15 mouse cellular contexts compared by ENCODE assay signal in the genomic region with DNA sequence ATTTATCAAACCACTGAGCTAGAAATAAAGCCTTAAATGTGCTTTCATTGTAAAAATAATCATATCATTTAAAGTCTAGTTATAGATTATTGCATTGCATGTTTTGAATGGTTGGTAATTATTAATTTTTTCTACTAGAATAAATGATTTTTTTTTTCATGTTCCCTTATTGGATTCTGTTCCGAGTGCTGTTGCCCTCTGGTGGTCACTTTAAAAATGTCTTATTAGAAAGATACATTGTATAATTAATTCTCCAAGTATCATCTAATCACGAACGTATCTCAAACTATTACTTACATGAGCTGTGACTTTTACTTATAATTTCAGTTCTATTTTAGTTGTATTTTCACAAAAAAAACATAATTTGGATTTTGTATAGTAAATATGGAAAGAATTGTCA. TPM values are rescaled to one million over a fixed set of nuclear protein-coding genes. Genes with fewer than 3 reads are reported as not detected.
DNase-seq lines count a peak whose midpoint lies in the region; ATAC-seq and TF ChIP-seq lines count a peak whose summit lies in the region.
"Had no signal": no experiment of that assay in that cellular context is flagged by ENCODE, and none has a peak within 500 bp of the region (broad histone marks: within the 10 kb centered on the region; RNA-seq: fewer than 3 reads in every experiment).

No protein-coding gene starts in this region.

- no peak overlapping the region for H3K9ac ChIP-seq in hindbrain, postnatal 0 days (replicated peaks; ENCODE audit: low read length)
- no peak overlapping the region for H3K9ac ChIP-seq in hindbrain, embryonic 12.5 days
- no peak overlapping the region for H3K9ac ChIP-seq in midbrain, embryonic 14.5 days (replicated peaks; ENCODE audit: low read length)
- H3K9ac ChIP-seq in midbrain, embryonic 15.5 days: no peak overlapping the region
- H3K9ac ChIP-seq: heart, embryonic 15.5 days; liver, embryonic 15.5 days had no signal

- H3K4me2 ChIP-seq in hindbrain, postnatal 0 days (ENCODE audit: low read depth, low read length): no peak overlapping the region
- H3K4me2 ChIP-seq in hindbrain, embryonic 12.5 days (replicated peaks): no peak overlapping the region
- H3K4me2 ChIP-seq in midbrain, embryonic 14.5 days (ENCODE audit: low read length): no peak overlapping the region
- no peak overlapping the region for H3K4me2 ChIP-seq in midbrain, embryonic 15.5 days
- H3K4me2 ChIP-seq: heart, embryonic 15.5 days; liver, embryonic 15.5 days had no signal

- DNase-seq in hindbrain, postnatal 0 days (ENCODE audit: low spot score): peak; percentile 57
- DNase-seq in midbrain, embryonic 14.5 days: peak; percentile 66
- peak; percentile 21 for DNase-seq in adipocyte (ENCODE audit: low spot score)
- peak; percentile 5 for DNase-seq in telencephalon, adult 2 months (ENCODE audit: low read depth, low spot score)
- DNase-seq in left cerebral cortex, adult 18-20 months (ENCODE audit: low spot score in 2 of 2): no peak
- DNase-seq: gastrocnemius, postnatal 10 days; kidney, adult 2 months; layer of hippocampus, postnatal 36 days; right cerebral cortex, postnatal 14 days had no signal

- no peaks in the 10 kb centered on the region for H3K4me1 ChIP-seq in hindbrain, postnatal 0 days (ENCODE audit: insufficient read depth, low read length)
- H3K4me1 ChIP-seq in hindbrain, embryonic 12.5 days: no peaks in the 10 kb centered on the region
- no peaks in the 10 kb centered on the region for H3K4me1 ChIP-seq in midbrain, embryonic 14.5 days (ENCODE audit: control insufficient read depth, insufficient read depth, low read length)
- no peaks in the 10 kb centered on the region for H3K4me1 ChIP-seq in midbrain, embryonic 15.5 days
- H3K4me1 ChIP-seq: forebrain, embryonic 10.5 days; heart, embryonic 15.5 days; liver, embryonic 15.5 days had no signal

- H3K36me3 ChIP-seq in hindbrain, postnatal 0 days (ENCODE audit: insufficient read depth, low read length): no peaks in the 10 kb centered on the region
- H3K36me3 ChIP-seq in hindbrain, embryonic 12.5 days: no peaks in the 10 kb centered on the region
- no peaks in the 10 kb centered on the region for H3K36me3 ChIP-seq in midbrain, embryonic 14.5 days (ENCODE audit: control insufficient read depth, insufficient read depth, low read length)
- H3K36me3 ChIP-seq in midbrain, embryonic 15.5 days (replicated peaks): no peaks in the 10 kb centered on the region
- H3K36me3 ChIP-seq: forebrain, embryonic 10.5 days; heart, embryonic 15.5 days; liver, embryonic 15.5 days had no signal

- H3K27ac ChIP-seq in hindbrain, postnatal 0 days: no peak overlapping the region
- H3K27ac ChIP-seq in hindbrain, embryonic 12.5 days: no peak overlapping the region
- no peak overlapping the region for H3K27ac ChIP-seq in midbrain, embryonic 14.5 days (replicated peaks; ENCODE audit: low read depth, low read length)
- no peak overlapping the region for H3K27ac ChIP-seq in midbrain, embryonic 15.5 days
- H3K27ac ChIP-seq: forebrain, embryonic 10.5 days; heart, embryonic 15.5 days; liver, embryonic 15.5 days had no signal

- 46% methylated on average over 3 of the region's 3 CpGs for WGBS in hindbrain, postnatal 0 days
- 55% methylated on average over 3 of the region's 3 CpGs for WGBS in hindbrain, embryonic 12.5 days
- WGBS in midbrain, embryonic 14.5 days: 61% methylated on average over 3 of the region's 3 CpGs
- 54% methylated on average over 3 of the region's 3 CpGs for WGBS in midbrain, embryonic 15.5 days

- ATAC-seq in hindbrain, postnatal 0 days: no peak
- ATAC-seq in hindbrain, embryonic 12.5 days (ENCODE audit: low FRiP score): no peak
- no peak for ATAC-seq in midbrain, embryonic 14.5 days (ENCODE audit: low FRiP score, low TSS enrichment)
- ATAC-seq in midbrain, embryonic 15.5 days (replicated peaks): no peak

- H3K27me3 ChIP-seq in hindbrain, postnatal 0 days (ENCODE audit: insufficient read depth, low read length): no peaks in the 10 kb centered on the region
- no peaks in the 10 kb centered on the region for H3K27me3 ChIP-seq in hindbrain, embryonic 12.5 days
- no peaks in the 10 kb centered on the region for H3K27me3 ChIP-seq in midbrain, embryonic 14.5 days (ENCODE audit: control insufficient read depth, insufficient read depth, low read length)
- H3K27me3 ChIP-seq in midbrain, embryonic 15.5 days (replicated peaks): no peaks in the 10 kb centered on the region
- H3K27me3 ChIP-seq: heart, embryonic 15.5 days; liver, embryonic 15.5 days had no signal

- no peaks in the 10 kb centered on the region for H3K9me3 ChIP-seq in hindbrain, postnatal 0 days (ENCODE audit: low read length)
- H3K9me3 ChIP-seq in hindbrain, embryonic 12.5 days (replicated peaks): no peaks in the 10 kb centered on the region
- no peaks in the 10 kb centered on the region for H3K9me3 ChIP-seq in midbrain, embryonic 14.5 days (ENCODE audit: control insufficient read depth, low read length)
- no peaks in the 10 kb centered on the region for H3K9me3 ChIP-seq in midbrain, embryonic 15.5 days
- H3K9me3 ChIP-seq: forebrain, embryonic 10.5 days; heart, embryonic 15.5 days; liver, embryonic 15.5 days had no signal

- peak; percentile 54 for TF ChIP-seq CTCF in hindbrain, postnatal 0 days (IDR thresholded peaks at IDR 0.05; ENCODE audit: low read depth)

- no peak overlapping the region for H3K4me3 ChIP-seq in hindbrain, postnatal 0 days (ENCODE audit: low read length)
- H3K4me3 ChIP-seq in hindbrain, embryonic 12.5 days: no peak overlapping the region
- H3K4me3 ChIP-seq in midbrain, embryonic 14.5 days (replicated peaks; ENCODE audit: low read depth, low read length): no peak overlapping the region
- no peak overlapping the region for H3K4me3 ChIP-seq in midbrain, embryonic 15.5 days
- H3K4me3 ChIP-seq: forebrain, embryonic 10.5 days; heart, embryonic 15.5 days; liver, embryonic 15.5 days had no signal

RNA-seq across cellular contexts. Expression of a gene that starts 45.5 kb away (rescaled TPM):
- total RNA-seq in hindbrain, postnatal 0 days (2014; rRNA removed): 10.6 and 10.9 TPM in 2 replicates
- 8.2 and 10.4 TPM in 2 replicates for polyA plus RNA-seq in hindbrain, postnatal 0 days (2015; fragmentation: Nextera tagmentation; extraction: Ambion mirVana)
- polyA plus RNA-seq in hindbrain, embryonic 12.5 days (2016; fragmentation: Nextera tagmentation; extraction: Ambion mirVana): 1.5 and 1.7 TPM in 2 replicates
- 6.8 and 9.5 TPM in 2 replicates for polyA plus RNA-seq in midbrain, embryonic 14.5 days (2014; fragmentation: Nextera tagmentation; extraction: Ambion mirVana)
- polyA plus RNA-seq in midbrain, embryonic 15.5 days (2015; fragmentation: Nextera tagmentation; extraction: Ambion mirVana): 7.9 and 8.3 TPM in 2 replicates
- total RNA-seq in left cerebral cortex, adult 18-20 months (2021): 10 to 100 TPM; 39.4 to 42.8 TPM
- total RNA-seq: megakaryocyte-erythroid progenitor cell, adult 5-6 weeks had no signal
- polyA plus RNA-seq: kidney, adult 2 months; liver, embryonic 15.5 days had no signal

Comparison
In these comparisons a context has a peak if more than half of its experiments do, and no peak if none do; other contexts are left out.
1. DNase-seq: peak in hindbrain, postnatal 0 days (single experiment), midbrain, embryonic 14.5 days (single experiment), adipocyte (single experiment) and telencephalon, adult 2 months (single experiment); none in left cerebral cortex, adult 18-20 months (0 of 2).